Mouse (Mus musculus) kidney, embryonic 15.5 days (tissue): ENCODE results near the gene Gm29276. TPM values are rescaled to one million over a fixed set of nuclear protein-coding genes. Genes with fewer than 3 reads are reported as not detected.
"Not testable (repeated sequence)": the region's sequence is repeated elsewhere in the genome, so short reads cannot be mapped to it uniquely, and the experiment has no call there.

Experiments
- ATAC-seq: fragments of 200-750 bp; cut with Nextera tagmentation; replicated peaks from 2 replicates; pipeline ENCODE4 v1.8.0; 2017; ENCODE audit warnings: moderate TSS enrichment; ENCODE audit not compliant: low FRiP score
- H3K27ac ChIP-seq: fragments of 300-500 bp; sonication (generic); 2 replicates; pipeline ENCODE4 v1.5.1; 2015; ENCODE audit warnings: mild to moderate bottlenecking, inconsistent platforms
- H3K27me3 ChIP-seq: fragments of 300-500 bp; sonication (generic); 2 replicates; pipeline ENCODE4 v1.6.1; 2015; ENCODE audit warnings: inconsistent platforms
- H3K36me3 ChIP-seq: fragments of 300-500 bp; sonication (generic); 2 replicates; pipeline ENCODE4 v1.6.1; 2015; ENCODE audit warnings: inconsistent platforms
- H3K4me1 ChIP-seq: fragments of 300-500 bp; sonication (generic); 2 replicates; pipeline ENCODE4 v1.6.1; 2015; ENCODE audit warnings: inconsistent platforms
- H3K4me2 ChIP-seq: fragments of 300-500 bp; sonication (generic); 2 replicates; pipeline ENCODE4 v1.6.1; 2015; ENCODE audit warnings: moderate library complexity, mild to moderate bottlenecking, inconsistent platforms
- H3K4me3 ChIP-seq: fragments of 300-500 bp; sonication (generic); replicated peaks from 2 replicates; pipeline ENCODE4 v1.5.1; 2015; ENCODE audit warnings: mild to moderate bottlenecking, inconsistent platforms
- H3K9ac ChIP-seq: fragments of 300-500 bp; sonication (generic); 2 replicates; pipeline ENCODE4 v1.6.1; 2015; ENCODE audit warnings: mild to moderate bottlenecking, inconsistent platforms
- H3K9me3 ChIP-seq: fragments of 300-500 bp; sonication (generic); replicated peaks from 2 replicates; pipeline ENCODE4 v1.6.1; 2016; ENCODE audit warnings: inconsistent platforms
- WGBS: fragments of 180-500 bp; shearing (Covaris S2); methylation state at CpG from one replicate; pipeline ENCODE4 v1.1.7; 2015; ENCODE audit warnings: mixed read lengths; 5-methylcytosine and 5-hydroxymethylcytosine counted together
- polyA plus RNA-seq: library from polyadenylated mRNA; unstranded; fragments of >200 nt; fragmentation: Nextera tagmentation; extraction: Ambion mirVana; gene quantifications from 2 replicates; pipeline ENCODE4 v1.2.1, GENCODE M21; 2015

Gm29276 gene
- polyA plus RNA-seq: not detected in 2 replicates

DNA sequence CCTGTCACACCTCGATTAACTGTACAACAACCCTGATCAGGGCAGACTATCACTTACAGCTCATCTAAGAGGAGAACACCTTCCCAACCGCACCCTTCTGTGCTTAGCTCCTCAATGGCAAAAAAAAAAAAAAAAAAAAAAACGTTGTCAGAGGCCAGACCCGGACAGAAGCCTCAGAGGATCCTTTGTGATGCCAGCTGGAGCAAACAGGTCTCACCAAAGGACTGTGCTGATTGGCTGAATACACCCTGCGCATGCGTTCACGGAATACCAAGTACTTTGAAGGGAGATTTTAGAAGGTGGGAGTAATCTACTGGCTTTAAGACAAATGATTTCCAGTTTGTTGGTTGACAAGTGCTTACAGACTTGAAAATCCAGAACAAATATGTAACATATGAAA is at the start of gene Gm29276:
Gene Gm29276, minus strand, starts transcription at position 101 of the 400 bp plus-strand sequence.
- H3K27me3 ChIP-seq, H3K36me3 ChIP-seq, H3K4me3 ChIP-seq, ATAC-seq, H3K27ac ChIP-seq, H3K9me3 ChIP-seq, H3K4me1 ChIP-seq, H3K9ac ChIP-seq, H3K4me2 ChIP-seq: not testable (repeated sequence)
- no CpG with 5 or more reads among the region's 7 CpGs for WGBS
